Mouse (Mus musculus): ENCODE data around the gene Arhgdig. TPM values are rescaled to one million over a fixed set of nuclear protein-coding genes. Genes with fewer than 3 reads are reported as not detected.
"Not testable (repeated sequence)": the region's sequence is repeated elsewhere in the genome, so short reads cannot be mapped to it uniquely, and the experiment has no call there.

The Arhgdig gene
- polyA plus RNA-seq, 1 experiment: 3.2 TPM

DNA sequence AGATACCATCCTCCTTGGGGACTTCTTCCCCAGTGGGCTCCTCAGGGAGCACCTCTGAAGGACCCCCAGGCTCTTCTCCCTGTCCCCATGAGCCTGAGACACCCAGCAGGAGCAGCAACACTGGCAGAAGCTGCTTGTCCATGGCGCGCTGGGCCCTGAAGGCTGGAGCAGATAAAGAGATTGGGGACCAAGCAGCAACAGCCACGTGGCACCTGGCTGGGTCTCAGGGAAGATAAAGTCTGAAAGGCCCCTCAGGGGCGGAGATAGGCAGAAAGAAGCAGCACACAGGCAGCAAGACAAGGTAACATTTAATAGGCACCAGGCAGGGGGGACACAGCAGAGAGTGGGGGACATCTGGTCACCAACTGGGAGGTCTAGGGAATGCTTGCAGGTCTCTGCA, 8.7 kb downstream of the Arhgdig start, which contains the start of gene Pdia2:
Gene Pdia2, minus strand, starts transcription at position 196 of the 400 bp plus-strand sequence.
- peaks cover 3% of the 10 kb centered on the region for H3K4me1 ChIP-seq (ENCODE audit: control insufficient read depth, insufficient read depth, insufficient read length, low read length)
- 44% methylated on average over 4 of the region's 4 CpGs for WGBS
- TF ChIP-seq CTCF (IDR thresholded peaks at IDR 0.05; ENCODE audit: extremely low read depth, insufficient read length, insufficient replicate concordance, low read depth, low read length): no peak
- no peak within 1 kb of the TSS for H3K27ac ChIP-seq (ENCODE audit: insufficient read depth, low read depth, low read length)
- peaks cover 14% of the 10 kb centered on the region for H3K36me3 ChIP-seq (ENCODE audit: control insufficient read depth, insufficient read depth, low read length)
- no peak within 1 kb of the TSS for H3K4me3 ChIP-seq (ENCODE audit: low read depth, low read length)
- 0 out of 2 replicates have a peak, but pooled peaks cover 8% of the 10 kb centered on the region for H3K27me3 ChIP-seq (ENCODE audit: control insufficient read depth, insufficient read depth, low read length)

DNA sequence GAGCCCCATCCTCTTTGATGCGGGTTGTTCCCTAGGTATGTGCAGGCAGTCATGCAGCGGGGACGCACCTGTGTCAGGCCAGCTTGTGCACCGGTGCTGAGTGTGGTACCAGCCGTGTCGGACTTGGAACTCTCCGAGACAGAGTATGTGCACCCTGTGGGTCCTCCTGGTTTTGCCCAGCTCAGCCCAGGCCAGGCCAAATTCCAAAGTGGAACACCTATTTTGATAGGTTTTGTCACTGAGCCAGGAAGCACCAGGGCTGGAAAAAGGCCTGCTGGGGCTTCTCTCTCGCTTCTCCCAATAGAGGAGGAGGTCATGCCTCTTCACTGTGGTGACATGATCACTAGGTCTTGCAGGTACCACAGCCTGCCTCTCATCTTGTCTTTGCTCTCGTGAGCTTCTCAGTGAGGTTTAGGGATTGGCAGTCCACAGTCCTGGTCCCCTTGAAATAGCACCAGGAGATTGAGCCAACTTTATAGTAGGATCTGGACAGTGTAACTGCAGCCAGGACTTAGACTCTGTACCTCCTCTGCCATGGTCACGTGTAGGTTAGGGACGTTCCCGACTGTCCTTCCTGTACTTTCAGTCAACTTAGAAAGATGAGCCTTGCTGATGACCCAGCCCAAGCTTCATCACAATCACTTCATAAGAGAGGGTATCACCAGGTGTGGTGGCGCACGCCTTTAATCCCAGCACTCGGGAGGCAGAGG, 14.9 kb downstream of the Arhgdig start:
- Histone ChIP-seq H3K36me3 (ENCODE audit: control insufficient read depth, insufficient read depth, low read length) (peaks cover 68% of the 10 kb centered on the region), H3K27me3 (ENCODE audit: control insufficient read depth, insufficient read depth, low read length) (no peaks in the 10 kb centered on the region), H3K27ac (ENCODE audit: insufficient read depth, low read depth, low read length) (no peak overlapping the region), H3K4me1 (ENCODE audit: control insufficient read depth, insufficient read depth, insufficient read length, low read length) (no peaks in the 10 kb centered on the region; the same call in 1 of the 2 replicates), H3K4me3 (ENCODE audit: low read depth, low read length) (no peak overlapping the region)
- no peak for TF ChIP-seq CTCF (IDR thresholded peaks at IDR 0.05; ENCODE audit: extremely low read depth, insufficient read length, insufficient replicate concordance, low read depth, low read length)
- WGBS: 94% methylated on average over 15 of the region's 15 CpGs

DNA sequence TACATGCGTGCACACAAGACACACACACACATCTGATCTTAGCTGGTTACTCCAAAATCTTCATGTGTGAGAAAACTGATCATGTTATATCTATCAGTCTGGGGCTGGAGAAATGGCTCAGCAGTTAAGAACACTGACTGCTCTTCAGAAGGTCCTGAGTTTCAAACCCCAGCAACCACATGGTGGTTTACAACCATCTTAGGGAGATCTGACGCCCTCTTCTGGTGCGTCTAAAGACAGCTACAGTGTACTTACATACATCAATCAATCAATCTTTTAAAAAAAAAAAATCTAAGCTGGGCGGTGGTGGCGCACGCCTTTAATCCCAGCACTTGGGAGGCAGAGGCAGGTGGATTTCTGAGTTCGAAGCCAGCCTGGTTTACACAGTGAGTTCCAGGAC, 16.1 kb downstream of the Arhgdig start:
- not testable (repeated sequence) for H3K4me3 ChIP-seq (ENCODE audit: low read depth, low read length)
- peaks cover 70% of the 10 kb centered on the region for H3K36me3 ChIP-seq (ENCODE audit: control insufficient read depth, insufficient read depth, low read length)

DNA sequence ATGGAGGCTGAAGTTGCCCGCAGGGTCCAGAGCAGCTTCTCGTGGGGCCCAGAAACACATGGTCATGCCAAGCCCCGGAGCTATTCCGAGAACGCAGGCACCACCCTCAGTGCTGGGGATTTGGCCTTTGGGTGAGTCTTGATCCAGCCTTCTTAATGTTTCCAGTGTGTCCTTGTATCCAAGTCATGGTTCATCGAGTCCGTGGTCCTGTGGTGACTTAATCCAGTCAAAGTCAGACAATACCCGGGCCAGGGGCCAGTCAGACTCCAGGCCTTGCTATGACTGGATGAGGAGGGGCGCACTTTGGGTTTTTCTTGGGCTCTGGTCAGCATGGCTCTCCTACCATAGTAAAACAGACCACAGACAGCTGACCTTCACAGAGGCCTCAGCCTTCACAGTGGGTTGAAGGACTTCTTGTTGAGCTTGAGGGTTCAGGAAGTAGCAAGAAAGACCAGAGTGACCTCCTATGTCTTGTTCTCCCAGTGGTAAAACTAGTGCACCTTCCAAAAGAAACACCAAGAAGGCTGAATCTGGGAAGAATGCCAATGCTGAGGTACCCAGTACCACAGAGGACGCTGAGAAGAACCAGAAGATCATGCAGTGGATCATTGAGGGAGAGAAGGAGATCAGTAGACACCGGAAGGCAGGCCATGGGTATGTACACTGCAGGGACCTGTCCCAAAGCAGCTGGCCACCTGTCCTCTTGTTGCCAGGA, 19.3 kb downstream of the Arhgdig start:
- Histone ChIP-seq H3K4me3 (ENCODE audit: low read depth, low read length) (no peak overlapping the region), H3K27me3 (ENCODE audit: control insufficient read depth, insufficient read depth, low read length) (no peaks in the 10 kb centered on the region), H3K36me3 (ENCODE audit: control insufficient read depth, insufficient read depth, low read length) (peaks cover 74% of the 10 kb centered on the region), H3K27ac (ENCODE audit: insufficient read depth, low read depth, low read length) (no peak overlapping the region), H3K4me1 (ENCODE audit: control insufficient read depth, insufficient read depth, insufficient read length, low read length) (no peaks in the 10 kb centered on the region)
- 91% methylated on average over 11 of the region's 11 CpGs for WGBS
- TF ChIP-seq POLR2A (IDR thresholded peaks at IDR 0.05; ENCODE audit: low read depth, low read length) (no peak), CTCF (IDR thresholded peaks at IDR 0.05; ENCODE audit: extremely low read depth, insufficient read length, insufficient replicate concordance, low read depth, low read length) (no peak)

More for the DNA sequence above, 16.1 kb downstream of the Arhgdig start:
- 84% methylated on average over 7 of the region's 7 CpGs for WGBS
- H3K27ac ChIP-seq (ENCODE audit: insufficient read depth, low read depth, low read length); H3K4me1 ChIP-seq (ENCODE audit: control insufficient read depth, insufficient read depth, insufficient read length, low read length); H3K27me3 ChIP-seq (ENCODE audit: control insufficient read depth, insufficient read depth, low read length): not testable (repeated sequence)

DNA sequence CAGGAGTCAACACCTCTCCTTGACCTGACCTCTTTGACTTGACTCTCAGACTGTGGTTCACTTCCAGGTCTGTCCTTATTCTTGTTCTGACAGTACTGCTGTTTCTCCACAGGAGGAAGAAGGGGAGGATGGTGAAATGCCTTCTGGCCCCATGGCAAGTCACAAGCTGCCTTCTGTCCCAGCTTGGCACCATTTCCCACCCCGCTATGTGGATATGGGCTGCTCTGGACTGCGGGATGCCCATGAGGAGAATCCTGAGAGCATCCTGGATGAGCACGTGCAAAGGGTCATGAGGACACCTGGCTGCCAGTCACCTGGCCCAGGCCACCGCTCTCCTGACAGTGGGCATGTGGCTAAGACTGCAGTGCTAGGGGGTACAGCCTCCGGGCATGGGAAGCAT, 20.0 kb downstream of the Arhgdig start:
- Histone ChIP-seq H3K36me3 (ENCODE audit: control insufficient read depth, insufficient read depth, low read length) (peaks cover 73% of the 10 kb centered on the region), H3K4me1 (ENCODE audit: control insufficient read depth, insufficient read depth, insufficient read length, low read length) (no peaks in the 10 kb centered on the region), H3K4me3 (ENCODE audit: low read depth, low read length) (no peak overlapping the region), H3K27ac (ENCODE audit: insufficient read depth, low read depth, low read length) (no peak overlapping the region), H3K27me3 (ENCODE audit: control insufficient read depth, insufficient read depth, low read length) (no peaks in the 10 kb centered on the region)
- no peak for TF ChIP-seq CTCF (IDR thresholded peaks at IDR 0.05; ENCODE audit: extremely low read depth, insufficient read length, insufficient replicate concordance, low read depth, low read length)
- TF ChIP-seq POLR2A (IDR thresholded peaks at IDR 0.05; ENCODE audit: low read depth, low read length): no peak
- WGBS: 96% methylated on average over 5 of the region's 5 CpGs

DNA sequence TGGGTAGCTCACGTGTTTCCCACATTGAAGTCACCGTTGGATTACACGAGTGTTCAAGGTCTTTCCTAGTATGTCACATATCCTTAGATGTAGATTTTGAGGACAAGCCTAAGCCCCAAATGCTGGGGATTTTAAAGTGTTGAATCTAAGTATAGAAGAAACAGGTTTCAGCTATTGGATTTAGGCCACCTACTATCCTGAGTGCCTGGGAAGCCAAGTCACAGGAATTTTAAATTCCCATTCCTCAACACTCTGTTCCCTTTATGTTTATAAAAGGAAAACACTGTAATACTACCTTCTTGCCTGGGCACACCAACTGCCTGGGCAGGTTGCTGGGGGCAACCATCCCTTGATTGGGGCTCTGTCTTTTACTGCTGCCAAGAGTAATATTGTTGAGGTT, 26.4 kb downstream of the Arhgdig start:
- H3K27ac ChIP-seq (ENCODE audit: insufficient read depth, low read depth, low read length): no peak overlapping the region
- H3K4me3 ChIP-seq (ENCODE audit: low read depth, low read length): no peak overlapping the region
- WGBS: 94% methylated on average over 3 of the region's 3 CpGs
- H3K4me1 ChIP-seq (ENCODE audit: control insufficient read depth, insufficient read depth, insufficient read length, low read length): no peaks in the 10 kb centered on the region
- peaks cover 36% of the 10 kb centered on the region for H3K36me3 ChIP-seq (ENCODE audit: control insufficient read depth, insufficient read depth, low read length)
- H3K27me3 ChIP-seq (ENCODE audit: control insufficient read depth, insufficient read depth, low read length): no peaks in the 10 kb centered on the region
- no peak for TF ChIP-seq POLR2A (IDR thresholded peaks at IDR 0.05; ENCODE audit: low read depth, low read length)
- no peak for TF ChIP-seq CTCF (IDR thresholded peaks at IDR 0.05; ENCODE audit: extremely low read depth, insufficient read length, insufficient replicate concordance, low read depth, low read length)

DNA sequence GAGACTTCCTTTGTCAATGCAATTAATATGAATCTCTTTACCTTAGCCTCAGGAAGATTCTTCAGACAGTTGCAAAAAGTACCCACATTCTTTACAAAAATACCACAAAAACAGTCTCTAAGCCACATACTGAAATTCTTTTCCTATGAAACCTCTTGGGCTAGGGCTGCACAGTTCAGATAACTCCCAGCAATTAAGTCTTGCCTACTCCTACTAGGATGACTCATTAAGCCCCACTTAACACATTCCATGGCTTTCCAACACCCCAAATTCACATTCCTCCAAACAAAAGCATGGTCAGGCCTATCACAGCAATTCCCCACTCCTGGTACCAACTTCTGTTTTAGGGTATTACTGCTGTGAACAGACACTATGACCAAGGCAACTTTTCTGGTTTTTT, 29.0 kb downstream of the Arhgdig start:
- Histone ChIP-seq H3K4me1 (ENCODE audit: control insufficient read depth, insufficient read depth, insufficient read length, low read length) (no peaks in the 10 kb centered on the region), H3K27me3 (ENCODE audit: control insufficient read depth, insufficient read depth, low read length) (no peaks in the 10 kb centered on the region), H3K27ac (ENCODE audit: insufficient read depth, low read depth, low read length) (no peak overlapping the region), H3K36me3 (ENCODE audit: control insufficient read depth, insufficient read depth, low read length) (peaks cover 27% of the 10 kb centered on the region), H3K4me3 (ENCODE audit: low read depth, low read length) (no peak overlapping the region)
- TF ChIP-seq POLR2A (IDR thresholded peaks at IDR 0.05; ENCODE audit: low read depth, low read length): no peak
- TF ChIP-seq CTCF (IDR thresholded peaks at IDR 0.05; ENCODE audit: extremely low read depth, insufficient read length, insufficient replicate concordance, low read depth, low read length): no peak

DNA sequence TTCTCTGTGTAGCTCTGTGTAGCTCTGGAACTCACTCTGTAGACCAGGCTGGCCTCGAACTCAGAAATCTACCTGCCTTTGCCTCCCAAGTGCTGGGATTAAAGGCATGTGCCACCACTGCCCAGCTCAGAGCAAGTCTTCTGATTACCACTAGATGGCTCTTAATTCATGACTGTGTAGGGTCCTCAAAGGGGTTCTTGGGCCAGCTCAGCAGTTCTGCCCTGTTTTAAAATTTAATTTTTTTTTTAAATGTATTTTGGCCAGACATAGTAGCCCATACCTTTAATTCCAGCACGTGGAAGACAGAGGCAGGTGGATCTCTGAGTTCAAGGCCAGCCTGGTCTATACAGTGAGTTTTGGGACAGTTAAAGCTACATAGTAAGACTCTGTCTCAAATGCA, 32.3 kb downstream of the Arhgdig start:
- not testable (repeated sequence) for H3K4me3 ChIP-seq (ENCODE audit: low read depth, low read length); H3K27me3 ChIP-seq (ENCODE audit: control insufficient read depth, insufficient read depth, low read length); H3K4me1 ChIP-seq (ENCODE audit: control insufficient read depth, insufficient read depth, insufficient read length, low read length); H3K27ac ChIP-seq (ENCODE audit: insufficient read depth, low read depth, low read length)
- peaks cover 21% of the 10 kb centered on the region for H3K36me3 ChIP-seq (ENCODE audit: control insufficient read depth, insufficient read depth, low read length)
- 67% methylated on average over 2 of the region's 2 CpGs for WGBS
